Mouse (Mus musculus) olfactory bulb, adult 2 months (tissue): ENCODE data around the gene Sstr2. TPM values are rescaled to one million over a fixed set of nuclear protein-coding genes. Genes with fewer than 3 reads are reported as not detected.

Experiments used
- H3K27ac ChIP-seq: fragments of 200-500 bp; 2 replicates; pipeline ENCODE4 v1.5.1; 2012; ENCODE audit warnings: low read depth, low read length; ENCODE audit not compliant: insufficient read depth
- H3K4me1 ChIP-seq: fragments of 200-500 bp; 2 replicates; pipeline ENCODE4 v1.6.1; 2012; ENCODE audit warnings: low read length; ENCODE audit not compliant: control insufficient read depth, insufficient read depth
- H3K4me3 ChIP-seq: fragments of 200-500 bp; 2 replicates; pipeline ENCODE4 v1.5.1; 2012; ENCODE audit warnings: mild to moderate bottlenecking, low read depth, low read length, moderate library complexity; ENCODE audit not compliant: insufficient read depth
- CTCF ChIP-seq: fragments of 200-500 bp; IDR thresholded peaks from 2 replicates; pipeline ENCODE4 v1.5.1; 2012; ENCODE audit warnings: low read depth, mild to moderate bottlenecking, low read length, moderate library complexity; ENCODE audit not compliant: insufficient read depth
- POLR2A ChIP-seq: fragments of 200-500 bp; IDR thresholded peaks from 2 replicates; pipeline ENCODE4 v1.6.1; 2012; ENCODE audit warnings: mild to moderate bottlenecking, low read depth, low read length, moderate library complexity; ENCODE audit not compliant: insufficient read depth
- WGBS: fragments of 180-500 bp; shearing (Covaris S2); methylation state at CpG from one replicate; pipeline ENCODE4 v1.1.7; 2018; 5-methylcytosine and 5-hydroxymethylcytosine counted together
- polyA plus RNA-seq: library from polyadenylated mRNA; stranded (reverse); fragments of >200 nt; gene quantifications from 2 replicates; pipeline ENCODE4 v1.2.4, GENCODE M21; 2012; ENCODE audit warnings: low replicate concordance; ENCODE audit not compliant: missing spikeins, insufficient read depth, insufficient read length

The Sstr2 gene
- polyA plus RNA-seq, 1 experiment: not detected

- 93% methylated on average over 18 of the region's 18 CpGs for WGBS
- Histone ChIP-seq H3K27ac (no peak overlapping the region), H3K4me1 (no peaks in the 10 kb centered on the region; the same call in 1 of the 2 replicates), H3K4me3 (no peak overlapping the region)
- no peak for TF ChIP-seq POLR2A
These were observed 18.5 kb upstream of the Sstr2 start for GRCm38 (mm10) chr11:113600526-113601245.

- TF ChIP-seq POLR2A (no peak), CTCF (no peak)
- no peak overlapping the region for H3K27ac ChIP-seq
- H3K4me1 ChIP-seq: no peaks in the 10 kb centered on the region; the same call in 1 of the 2 replicates
- 45% methylated on average over 12 of the region's 12 CpGs for WGBS
- H3K4me3 ChIP-seq: no peak overlapping the region
These were observed 17.4 kb upstream of the Sstr2 start for GRCm38 (mm10) chr11:113601616-113602343.

- no peak for TF ChIP-seq POLR2A
- TF ChIP-seq CTCF: no peak
- 98% methylated on average over 12 of the region's 12 CpGs for WGBS
- Histone ChIP-seq H3K4me1 (peaks cover 9% of the 10 kb centered on the region), H3K27ac (no peak overlapping the region), H3K4me3 (no peak overlapping the region)
These were observed 11.6 kb upstream of the Sstr2 start for GRCm38 (mm10) chr11:113607556-113607955.

- TF ChIP-seq POLR2A: no peak
- TF ChIP-seq CTCF: no peak
- no peak overlapping the region for H3K4me3 ChIP-seq
- no peak overlapping the region for H3K27ac ChIP-seq
- H3K4me1 ChIP-seq: peaks cover 15% of the 10 kb centered on the region
- 74% methylated on average over 5 of the region's 5 CpGs for WGBS
These were observed 9.6 kb upstream of the Sstr2 start for GRCm38 (mm10) chr11:113609581-113609980.

GRCm38 (mm10) chr11:113610266-113610665 is 8.9 kb upstream of the Sstr2 start:
- TF ChIP-seq POLR2A: no peak
- TF ChIP-seq CTCF: no peak
- no peak overlapping the region for H3K4me3 ChIP-seq
- no peak overlapping the region for H3K27ac ChIP-seq
- H3K4me1 ChIP-seq: peaks cover 15% of the 10 kb centered on the region
- WGBS: 45% methylated on average over 5 of the region's 5 CpGs

- no peak overlapping the region for H3K27ac ChIP-seq
- TF ChIP-seq CTCF: no peak
- no peak for TF ChIP-seq POLR2A
- 91% methylated on average over 10 of the region's 10 CpGs for WGBS
- H3K4me3 ChIP-seq: no peak overlapping the region
- peaks cover 15% of the 10 kb centered on the region for H3K4me1 ChIP-seq
These were observed 8.0 kb upstream of the Sstr2 start for GRCm38 (mm10) chr11:113611112-113611646.

GRCm38 (mm10) chr11:113611664-113612611 is 7.2 kb upstream of the Sstr2 start:
- WGBS: 38% methylated on average over 24 of the region's 24 CpGs
- Histone ChIP-seq H3K27ac (no peak overlapping the region), H3K4me3 (no peak overlapping the region), H3K4me1 (peaks cover 15% of the 10 kb centered on the region)
- TF ChIP-seq POLR2A (no peak), CTCF (peak; percentile 70)

GRCm38 (mm10) chr11:113614476-113614875 is 4.7 kb upstream of the Sstr2 start:
- Histone ChIP-seq H3K4me3 (no peak overlapping the region), H3K4me1 (peaks cover 30% of the 10 kb centered on the region), H3K27ac (no peak overlapping the region)
- no peak for TF ChIP-seq CTCF
- no peak for TF ChIP-seq POLR2A
- WGBS: 77% methylated on average over 6 of the region's 6 CpGs
